Mouse (Mus musculus) embryo, embryonic 10 days (tissue): Measurements from ENCODE around the gene Dcst2.

ENCODE experiments used
- DNase-seq: peaks from one replicate; pipeline ENCODE4 v3.0.0-alpha.2; 2015; ENCODE audit warnings: low spot score

Dcst2 gene

GRCm38 (mm10) chr3:89411490-89412393 is 50.0 kb downstream of the Dcst2 start, which contains the start of gene Flad1:
Flad1 (minus strand) TSS chr3:89411870.
- peak; percentile 100 for DNase-seq

- DNase-seq = no peak
Observed at GRCm38 (mm10) chr3:89416158-89416557, 54.4 kb downstream of the Dcst2 start.

- no peak for DNase-seq
Observed at GRCm38 (mm10) chr3:89417131-89417530, 55.4 kb downstream of the Dcst2 start.

DNA sequence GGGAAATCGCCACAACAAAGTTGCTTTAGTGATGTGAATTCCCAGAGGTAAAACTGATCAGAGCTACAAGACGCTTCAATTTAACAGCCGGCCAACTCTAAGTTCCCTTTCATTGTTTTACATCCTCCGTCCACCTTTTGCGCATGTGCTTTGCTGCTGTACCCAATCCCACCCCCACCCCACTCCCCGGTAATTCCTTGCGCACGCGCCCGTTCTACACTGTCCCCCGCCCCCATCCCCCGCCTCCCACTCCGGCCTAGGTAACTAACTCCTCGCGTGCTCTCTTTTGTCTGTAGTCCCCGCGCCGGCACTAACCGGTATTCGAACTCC is 56.0 kb downstream of the Dcst2 start:
- peak; percentile 88 for DNase-seq

GRCm38 (mm10) chr3:89418170-89418860 is 56.5 kb downstream of the Dcst2 start, which contains the start of the genes Cks1b and Shc1:
Cks1b (minus strand) TSS chr3:89418383.
Shc1 (plus strand) TSS chr3:89418443.
- DNase-seq = peak; percentile 98

DNA sequence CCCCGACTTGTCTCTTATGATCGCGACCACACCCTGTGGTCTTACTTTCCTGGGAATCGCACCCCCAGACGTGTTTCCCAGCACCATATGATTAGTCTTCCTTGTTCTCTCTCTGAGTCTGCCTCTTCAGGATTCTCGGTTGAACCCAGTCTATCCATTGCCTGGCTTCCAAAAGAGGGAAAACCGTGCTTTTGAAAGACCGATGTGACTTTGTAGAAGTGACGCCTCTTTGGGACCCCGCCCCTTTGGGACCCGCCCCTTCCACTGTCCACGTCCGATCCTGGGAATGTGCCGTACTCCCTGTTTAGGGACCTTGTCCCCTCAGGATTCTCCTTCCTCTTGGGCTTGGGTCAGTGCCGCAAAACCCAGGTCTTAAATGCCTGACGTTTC is 57.1 kb downstream of the Dcst2 start:
- DNase-seq = peak; percentile 81

DNA sequence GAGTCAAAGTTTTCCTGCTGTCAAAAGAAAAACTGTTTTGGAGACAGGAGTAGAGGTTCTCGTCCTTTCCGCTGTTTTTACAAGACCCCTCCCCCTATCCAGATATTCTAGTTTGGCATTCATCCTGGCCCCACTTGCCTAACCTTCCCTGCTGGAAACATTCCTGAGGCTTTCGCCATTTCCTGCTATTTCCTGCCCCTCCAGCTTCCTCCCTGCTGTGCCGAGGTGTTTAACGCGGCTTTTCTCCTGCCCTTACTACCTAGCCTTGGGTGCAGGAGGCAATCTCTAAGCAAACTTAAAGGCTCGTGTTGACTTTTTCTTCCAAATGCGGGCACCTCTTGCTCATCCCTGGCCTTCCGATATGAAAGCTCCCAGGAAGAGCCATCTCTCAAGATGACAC is 57.8 kb downstream of the Dcst2 start:
- DNase-seq = peak; percentile 66

- DNase-seq = no peak
Observed at GRCm38 (mm10) chr3:89419981-89420380, 58.2 kb downstream of the Dcst2 start.

- DNase-seq = no peak
Observed at GRCm38 (mm10) chr3:89420421-89420820, 58.6 kb downstream of the Dcst2 start.

DNA sequence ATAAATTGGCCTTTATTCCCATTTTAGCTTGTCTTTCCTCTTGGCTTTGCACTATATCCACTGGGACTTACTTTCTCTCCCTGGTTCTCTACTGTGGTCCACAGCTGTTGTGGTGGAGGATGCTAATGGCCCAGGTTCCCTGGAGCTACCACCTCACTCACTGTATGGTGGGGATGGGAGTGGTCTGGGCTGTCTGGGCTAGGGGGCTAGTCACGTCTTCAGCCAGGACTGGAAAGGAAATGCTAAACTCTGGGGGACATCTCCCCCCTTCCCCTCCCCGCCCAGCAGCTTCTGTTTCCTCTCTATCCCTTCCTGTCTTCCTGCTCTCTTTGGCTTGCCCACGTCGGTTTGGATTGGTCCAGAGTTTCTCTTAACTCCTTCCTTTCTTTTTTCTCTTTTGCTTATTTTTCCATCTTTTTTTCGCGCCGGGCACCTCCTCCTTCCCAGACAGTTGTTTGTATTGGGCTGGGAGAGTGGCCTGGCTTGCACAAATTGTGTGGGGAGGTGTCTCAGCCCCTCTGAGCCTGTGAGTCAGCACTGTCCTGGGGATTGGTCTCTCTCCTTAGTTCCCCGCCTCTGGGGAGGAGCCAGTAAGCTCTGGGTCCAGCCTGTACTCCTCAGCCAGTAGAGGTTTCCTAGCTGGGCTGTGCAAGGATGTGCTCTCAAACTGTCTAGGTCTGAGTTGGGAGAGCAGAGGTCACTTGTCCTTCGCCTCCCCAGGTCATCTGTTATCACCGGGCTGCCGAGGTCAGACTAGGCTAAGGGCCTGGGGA is 59.4 kb downstream of the Dcst2 start:
- DNase-seq = peak; percentile 91

- no peak for DNase-seq
Observed at GRCm38 (mm10) chr3:89421810-89422473, 60.2 kb downstream of the Dcst2 start.

DNA sequence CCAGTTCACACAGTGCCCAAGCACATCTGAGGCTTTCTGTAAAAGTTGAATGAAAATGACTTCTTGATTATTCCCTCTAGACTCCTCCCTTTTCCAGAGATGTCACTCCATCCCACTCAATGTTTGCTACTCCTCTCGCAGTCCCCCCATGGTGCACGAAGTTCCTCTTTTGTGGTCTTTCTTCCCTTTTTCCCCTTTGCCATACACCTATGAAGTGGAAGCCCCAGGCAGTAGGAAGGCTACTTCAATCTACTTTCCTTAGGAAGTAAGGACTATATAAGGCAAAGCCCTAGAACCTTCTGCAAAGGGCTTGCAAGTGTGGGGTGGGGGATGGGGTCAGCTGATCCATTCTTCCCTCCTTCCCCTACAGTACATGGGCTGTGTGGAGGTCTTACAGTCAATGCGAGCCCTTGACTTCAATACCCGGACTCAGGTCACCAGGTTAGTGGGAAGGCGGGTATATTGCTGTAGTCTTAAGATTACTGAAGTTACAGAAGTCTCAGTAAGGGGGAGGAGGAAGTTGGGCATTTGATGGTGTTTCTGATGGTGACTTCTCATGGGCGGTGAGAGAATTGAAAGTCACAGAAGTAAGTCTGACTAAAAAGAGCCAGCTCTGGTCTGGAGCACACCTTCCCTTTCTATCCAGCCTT is 60.9 kb downstream of the Dcst2 start:
- no peak for DNase-seq

DNA sequence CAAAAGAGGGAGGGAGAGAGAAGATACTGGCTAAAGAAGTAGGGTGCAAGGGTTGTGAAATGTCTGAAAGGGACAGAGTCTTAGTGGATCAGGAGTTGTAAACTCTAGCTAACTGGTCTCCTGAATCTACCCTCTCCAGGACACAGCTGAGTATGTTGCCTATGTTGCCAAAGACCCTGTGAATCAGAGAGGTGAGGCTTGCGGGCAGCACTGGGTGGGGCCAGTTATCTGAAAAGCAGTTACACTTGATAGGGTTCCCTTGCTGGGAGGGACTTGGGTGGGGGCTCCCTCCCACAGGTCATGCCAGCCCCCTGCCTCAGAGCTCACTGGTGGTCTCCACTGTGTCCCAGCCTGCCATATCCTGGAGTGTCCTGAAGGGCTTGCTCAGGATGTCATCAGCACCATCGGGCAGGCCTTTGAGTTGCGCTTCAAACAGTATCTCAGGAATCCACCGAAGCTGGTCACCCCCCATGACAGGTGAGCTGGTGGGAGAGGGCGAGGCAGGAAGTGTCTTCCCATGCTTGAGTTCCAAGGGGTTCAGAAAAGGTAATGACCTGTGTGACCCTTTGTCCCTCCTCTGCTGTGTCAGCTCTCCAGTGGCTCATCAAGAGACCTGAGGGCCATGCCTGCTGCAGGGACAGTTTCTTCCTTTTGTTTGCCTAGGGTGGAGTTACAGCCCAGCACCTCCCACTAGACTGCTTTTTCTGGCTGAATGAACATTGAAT is 62.8 kb downstream of the Dcst2 start:
- no peak for DNase-seq

GRCm38 (mm10) chr3:89425141-89425525 is 63.4 kb downstream of the Dcst2 start:
- no peak for DNase-seq

DNA sequence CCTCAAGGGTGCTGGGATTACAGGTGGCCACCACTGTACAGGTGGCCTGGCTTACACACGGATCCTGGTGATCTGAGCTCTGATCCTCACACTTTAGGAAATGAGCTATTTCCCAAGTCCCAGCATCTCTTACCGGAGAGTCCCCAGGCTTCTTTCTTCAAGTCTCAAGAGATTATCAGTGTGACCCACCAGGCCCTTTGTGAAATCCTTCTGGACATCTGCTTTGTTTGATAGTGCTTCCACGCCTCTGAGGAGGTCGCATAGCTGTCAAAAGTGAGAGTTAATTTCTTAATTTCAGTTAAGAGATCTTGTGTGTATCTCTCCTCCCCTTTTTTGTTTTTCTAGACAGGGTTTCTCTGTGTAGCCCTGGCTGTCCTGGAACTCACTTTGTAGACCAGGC is 64.1 kb downstream of the Dcst2 start:
- DNase-seq = no peak
